Mouse (Mus musculus) neutrophil, adult 5-6 weeks (primary cell): ENCODE results near the gene Ctdsp1. TPM values are rescaled to one million over a fixed set of nuclear protein-coding genes. Genes with fewer than 3 reads are reported as not detected.

Experiments used
- ATAC-seq: fragments of 151-379, 151-347 bp; 2 replicates; pipeline ENCODE4 v1.8.0; 2017; ENCODE audit warnings: mild to moderate bottlenecking, moderate TSS enrichment; ENCODE audit not compliant: insufficient number of reproducible peaks, poor library complexity, low FRiP score, severe bottlenecking; ENCODE audit errors: extremely low read depth
- total RNA-seq: library from RNA; stranded (forward); fragments of 200-1000 nt; gene quantifications from 2 replicates; pipeline ENCODE4 v1.2.3, GENCODE M21; 2017

The Ctdsp1 gene
- total RNA-seq, 1 experiment from 2014 or later, result 66.9 TPM

GRCm38 (mm10) chr1:74374980-74375379, 16.3 kb upstream of the Ctdsp1 start, which contains the start of gene Slc11a1:
Slc11a1 (plus strand) TSS chr1:74375195.
- peak; percentile 86 for ATAC-seq

- ATAC-seq, result no peak
Observed at GRCm38 (mm10) chr1:74375561-74375960, 15.7 kb upstream of the Ctdsp1 start.

GRCm38 (mm10) chr1:74376396-74376795, 14.9 kb upstream of the Ctdsp1 start:
- no peak for ATAC-seq

GRCm38 (mm10) chr1:74379058-74379504, 12.2 kb upstream of the Ctdsp1 start:
- ATAC-seq, result no peak

GRCm38 (mm10) chr1:74380484-74380883, 10.8 kb upstream of the Ctdsp1 start:
- no peak for ATAC-seq

GRCm38 (mm10) chr1:74381588-74382021, 9.7 kb upstream of the Ctdsp1 start:
- ATAC-seq, result peak; percentile 65

- no peak for ATAC-seq
Observed at GRCm38 (mm10) chr1:74383385-74383784, 7.9 kb upstream of the Ctdsp1 start.

- no peak for ATAC-seq
Observed at GRCm38 (mm10) chr1:74384525-74384924, 6.8 kb upstream of the Ctdsp1 start.

- no peak for ATAC-seq
Observed at GRCm38 (mm10) chr1:74385064-74385463, 6.2 kb upstream of the Ctdsp1 start.

GRCm38 (mm10) chr1:74385531-74385930, 5.8 kb upstream of the Ctdsp1 start:
- no peak for ATAC-seq

GRCm38 (mm10) chr1:74386363-74386713, 5.0 kb upstream of the Ctdsp1 start:
- ATAC-seq, result no peak

GRCm38 (mm10) chr1:74386714-74387385, 4.5 kb upstream of the Ctdsp1 start:
- ATAC-seq, result peak; percentile 55

GRCm38 (mm10) chr1:74387386-74387988, 3.8 kb upstream of the Ctdsp1 start:
- ATAC-seq, result no peak

GRCm38 (mm10) chr1:74388398-74388920, 2.9 kb upstream of the Ctdsp1 start:
- ATAC-seq, result no peak

GRCm38 (mm10) chr1:74389831-74390286, 1.4 kb upstream of the Ctdsp1 start:
- peak; percentile 36 for ATAC-seq

GRCm38 (mm10) chr1:74390287-74390906, 912 bp upstream of the Ctdsp1 start:
- ATAC-seq, result peak; percentile 28

- no peak for ATAC-seq
Observed at GRCm38 (mm10) chr1:74391844-74392441, 634 bp downstream of the Ctdsp1 start.

- no peak for ATAC-seq
Observed at GRCm38 (mm10) chr1:74392446-74392994, 1.2 kb downstream of the Ctdsp1 start.

- ATAC-seq, result no peak
Observed at GRCm38 (mm10) chr1:74393010-74393409, 1.7 kb downstream of the Ctdsp1 start.
